Mouse (Mus musculus): ENCODE measurements around the gene Efnb3. TPM values are rescaled to one million over a fixed set of nuclear protein-coding genes. Genes with fewer than 3 reads are reported as not detected.

Efnb3 gene
- total RNA-seq, 1 experiment from 2014 or later = 1.5 TPM

- DNase-seq = peak; percentile 34
These were observed 49.1 kb downstream of the Efnb3 start for GRCm38 (mm10) chr11:69510796-69511496.

Small RNA genes within 50 kb of the gene (microRNA-seq; reads per million reads assigned to microRNA genes)
- gene Gm27493 = 0 reads per million in 2 experiments

Other genes with a start within 250 kb of the Efnb3 start
- gene Cntrob, start 236.4 kb downstream of the Efnb3 start, total RNA-seq (2021) = 9.0 and 10.7 TPM in 2 replicates
- gene Trappc1, start 236.2 kb downstream of the Efnb3 start, total RNA-seq (2021) = 82.9 and 83.2 TPM in 2 replicates
- gene Kcnab3, start 233.9 kb downstream of the Efnb3 start, total RNA-seq (2021) = 6.6 and 6.9 TPM in 2 replicates
- gene Rnf227, start 219.7 kb downstream of the Efnb3 start, total RNA-seq (2021) = 4.1 and 5.4 TPM in 2 replicates
- gene Chd3, start 190.8 kb downstream of the Efnb3 start, total RNA-seq (2021) = 109 and 118 TPM in 2 replicates
- gene Naa38, start 164.7 kb downstream of the Efnb3 start, total RNA-seq (2021) = 124 and 137 TPM in 2 replicates
- gene Cyb5d1, start 164.6 kb downstream of the Efnb3 start, total RNA-seq (2021) = 34.2 and 42.6 TPM in 2 replicates
- 29.5 and 30.2 TPM in 2 replicates for gene Tmem88, start 162.0 kb downstream of the Efnb3 start, total RNA-seq (2021)
- gene Kdm6b, start 146.5 kb downstream of the Efnb3 start, total RNA-seq (2021) = 53.7 and 61.3 TPM in 2 replicates
- 0.22 and 0.49 TPM in 2 replicates for gene Dnah2, start 11.1 kb downstream of the Efnb3 start, total RNA-seq (2021)
- gene Wrap53, start 20.1 kb upstream of the Efnb3 start, total RNA-seq (2021) = 9.2 and 10.1 TPM in 2 replicates
- gene Trp53, start 20.2 kb upstream of the Efnb3 start, total RNA-seq (2021) = 66.4 and 78.4 TPM in 2 replicates
- 37.4 and 39.7 TPM in 2 replicates for gene Atp1b2, start 45.7 kb upstream of the Efnb3 start, total RNA-seq (2021)
- gene Shbg, start 57.7 kb upstream of the Efnb3 start, total RNA-seq (2021) = not detected in 2 replicates
- gene Sat2, start 61.8 kb upstream of the Efnb3 start, total RNA-seq (2021) = 7.9 and 8.2 TPM in 2 replicates
- 75.5 and 84.3 TPM in 2 replicates for gene Fxr2, start 72.8 kb upstream of the Efnb3 start, total RNA-seq (2021)
- gene Sox15, start 95.1 kb upstream of the Efnb3 start, total RNA-seq (2021) = 0.45 TPM in 1 of 2 replicates, not detected in the other
- gene Mpdu1, start 102.4 kb upstream of the Efnb3 start, total RNA-seq (2021) = 96.2 and 101 TPM in 2 replicates
- 8.6 and 12.2 TPM in 2 replicates for gene Cd68, start 105.9 kb upstream of the Efnb3 start, total RNA-seq (2021)
- gene Eif4a1, start 112.2 kb upstream of the Efnb3 start, total RNA-seq (2021) = 642 and 752 TPM in 2 replicates
- gene Senp3, start 121.9 kb upstream of the Efnb3 start, total RNA-seq (2021) = 71.6 and 72.4 TPM in 2 replicates
- gene Tnfsf13, start 125.6 kb upstream of the Efnb3 start, total RNA-seq (2021) = 2.7 and 4.0 TPM in 2 replicates
- gene Tnfsf12, start 135.6 kb upstream of the Efnb3 start, total RNA-seq (2021) = 20.3 and 21.5 TPM in 2 replicates
- 3.9 and 4.6 TPM in 2 replicates for gene Tnfsfm13, start 135.9 kb upstream of the Efnb3 start, total RNA-seq (2021)
- gene Polr2a, start 198.4 kb upstream of the Efnb3 start, total RNA-seq (2021) = 78.0 and 84.0 TPM in 2 replicates
- gene Slc35g3, start 201.8 kb upstream of the Efnb3 start, total RNA-seq (2021) = not detected in 2 replicates
- gene Zbtb4, start 205.7 kb upstream of the Efnb3 start, total RNA-seq (2021) = 39.9 and 42.4 TPM in 2 replicates
- gene Chrnb1, start 235.7 kb upstream of the Efnb3 start, total RNA-seq (2021) = 2.4 and 3.2 TPM in 2 replicates
- gene Fgf11, start 241.7 kb upstream of the Efnb3 start, total RNA-seq (2021) = 3.5 and 3.8 TPM in 2 replicates
- 0.74 and 1.1 TPM in 2 replicates for gene Tmem102, start 245.4 kb upstream of the Efnb3 start, total RNA-seq (2021)